Mouse (Mus musculus): ENCODE measurements around the gene Gm21974. TPM values are rescaled to one million over a fixed set of nuclear protein-coding genes. Genes with fewer than 3 reads are reported as not detected.
A peak's percentile ranks its signal among the peaks of the same experiment; 100 is the strongest.
"Not testable (repeated sequence)": the region's sequence is repeated elsewhere in the genome, so short reads cannot be mapped to it uniquely, and the experiment has no call there.

The Gm21974 gene
- polyA plus RNA-seq, 1 experiment from 2014 or later = not detected

- H3K27me3 ChIP-seq = no peaks in the 10 kb centered on the region
- peak within 1 kb of the TSS; percentile 81 for H3K27ac ChIP-seq
- peaks cover 55% of the 10 kb centered on the region for H3K36me3 ChIP-seq
- ATAC-seq (ENCODE audit: low FRiP score, low read depth) = peak; percentile 96
- H3K4me3 ChIP-seq = peak within 1 kb of the TSS; percentile 93
- peak within 1 kb of the TSS; percentile 83 for H3K9ac ChIP-seq
- peaks cover 13% of the 10 kb centered on the region; the same call in 1 of the 2 replicates for H3K4me1 ChIP-seq
- no peaks in the 10 kb centered on the region for H3K9me3 ChIP-seq
- WGBS = under 1% methylated on average over 40 of the region's 40 CpGs
- peak within 1 kb of the TSS; percentile 65 for H3K4me2 ChIP-seq (replicated peaks)
These were observed 17.1 kb upstream of the Gm21974 start, which contains the start of gene Kat8 for GRCm38 (mm10) chr7:127912190-127912871. Gene Kat8 (plus strand): TSS chr7:127912516.

GRCm38 (mm10) chr7:127908656-127909055 is 13.4 kb upstream of the Gm21974 start:
- H3K9ac ChIP-seq = no peak overlapping the region
- no peaks in the 10 kb centered on the region for H3K27me3 ChIP-seq
- H3K27ac ChIP-seq = no peak overlapping the region
- H3K4me1 ChIP-seq = peaks cover 26% of the 10 kb centered on the region
- H3K36me3 ChIP-seq = peaks cover 50% of the 10 kb centered on the region
- H3K4me3 ChIP-seq = no peak overlapping the region
- no peak for ATAC-seq (ENCODE audit: low FRiP score, low read depth)
- no peaks in the 10 kb centered on the region for H3K9me3 ChIP-seq
- 88% methylated on average over 4 of the region's 4 CpGs for WGBS
- no peak overlapping the region for H3K4me2 ChIP-seq (replicated peaks)

GRCm38 (mm10) chr7:127907939-127908338 is 12.7 kb upstream of the Gm21974 start:
- WGBS = 93% methylated on average over 12 of the region's 12 CpGs
- H3K36me3 ChIP-seq = peaks cover 50% of the 10 kb centered on the region

GRCm38 (mm10) chr7:127903971-127904796 is 8.9 kb upstream of the Gm21974 start, which contains the start of gene Bckdk:
Gene Bckdk (plus strand): TSS chr7:127904082.
- ATAC-seq (ENCODE audit: low FRiP score, low read depth) = peak; percentile 91
- H3K27ac ChIP-seq = peak within 1 kb of the TSS; percentile 80
- WGBS = 5% methylated on average over 38 of the region's 38 CpGs
- no peaks in the 10 kb centered on the region for H3K9me3 ChIP-seq
- H3K9ac ChIP-seq = peak within 1 kb of the TSS; percentile 83
- peak within 1 kb of the TSS; percentile 83 for H3K4me2 ChIP-seq (replicated peaks)
- peak within 1 kb of the TSS; percentile 60 for H3K4me3 ChIP-seq
- peaks cover 12% of the 10 kb centered on the region for H3K4me1 ChIP-seq
- peaks cover 40% of the 10 kb centered on the region for H3K36me3 ChIP-seq
- H3K27me3 ChIP-seq = peaks cover 5% of the 10 kb centered on the region; the same call in 1 of the 2 replicates

More at GRCm38 (mm10) chr7:127907939-127908338, 12.7 kb upstream of the Gm21974 start:
- Histone ChIP-seq H3K27ac (no peak overlapping the region), H3K9ac (no peak overlapping the region), H3K4me1 (peaks cover 20% of the 10 kb centered on the region), H3K27me3 (no peaks in the 10 kb centered on the region), H3K4me3 (no peak overlapping the region), H3K9me3 (no peaks in the 10 kb centered on the region), H3K4me2 (replicated peaks) (no peak overlapping the region)
- no peak for ATAC-seq (ENCODE audit: low FRiP score, low read depth)

- WGBS = 81% methylated on average over 2 of the region's 2 CpGs
- Histone ChIP-seq H3K27me3 (peaks cover 6% of the 10 kb centered on the region; the same call in 1 of the 2 replicates), H3K9ac (no peak overlapping the region), H3K4me2 (replicated peaks) (no peak overlapping the region), H3K4me1 (peaks cover 12% of the 10 kb centered on the region), H3K4me3 (no peak overlapping the region), H3K9me3 (no peaks in the 10 kb centered on the region), H3K27ac (no peak overlapping the region), H3K36me3 (peaks cover 16% of the 10 kb centered on the region)
- ATAC-seq (ENCODE audit: low FRiP score, low read depth) = no peak
These were observed 6.5 kb upstream of the Gm21974 start for GRCm38 (mm10) chr7:127901772-127902171.

GRCm38 (mm10) chr7:127899997-127900396 is 4.7 kb upstream of the Gm21974 start:
- no peak overlapping the region for H3K27ac ChIP-seq
- no peak for ATAC-seq (ENCODE audit: low FRiP score, low read depth)
- peaks cover 9% of the 10 kb centered on the region for H3K4me1 ChIP-seq
- no peaks in the 10 kb centered on the region for H3K36me3 ChIP-seq
- no peak overlapping the region for H3K4me3 ChIP-seq
- no peak overlapping the region for H3K4me2 ChIP-seq (replicated peaks)
- peaks cover 6% of the 10 kb centered on the region; the same call in 1 of the 2 replicates for H3K27me3 ChIP-seq
- no peaks in the 10 kb centered on the region for H3K9me3 ChIP-seq
- H3K9ac ChIP-seq = no peak overlapping the region
- WGBS = 47% methylated on average over 7 of the region's 7 CpGs

- H3K4me2 ChIP-seq (replicated peaks) = no peak overlapping the region
- H3K27me3 ChIP-seq = peaks cover 6% of the 10 kb centered on the region; the same call in 1 of the 2 replicates
- peak overlapping the region; percentile 40; the same call in 1 of the 2 replicates for H3K9ac ChIP-seq
- ATAC-seq (ENCODE audit: low FRiP score, low read depth) = no peak
- no peaks in the 10 kb centered on the region for H3K9me3 ChIP-seq
- WGBS = 31% methylated on average over 10 of the region's 10 CpGs
- H3K27ac ChIP-seq = no peak overlapping the region
- H3K4me3 ChIP-seq = no peak overlapping the region
- H3K4me1 ChIP-seq = peaks cover 11% of the 10 kb centered on the region
- peaks cover 6% of the 10 kb centered on the region; the same call in 1 of the 2 replicates for H3K36me3 ChIP-seq
These were observed 3.1 kb upstream of the Gm21974 start for GRCm38 (mm10) chr7:127898179-127898956.

GRCm38 (mm10) chr7:127897542-127897941 is 2.3 kb upstream of the Gm21974 start:
- Histone ChIP-seq H3K4me2 (replicated peaks) (no peak overlapping the region), H3K27me3 (peaks cover 6% of the 10 kb centered on the region; the same call in 1 of the 2 replicates), H3K36me3 (peaks cover 15% of the 10 kb centered on the region), H3K9me3 (no peaks in the 10 kb centered on the region), H3K4me1 (peaks cover 11% of the 10 kb centered on the region), H3K4me3 (no peak overlapping the region), H3K27ac (no peak overlapping the region), H3K9ac (no peak overlapping the region)
- 90% methylated on average over 7 of the region's 7 CpGs for WGBS
- no peak for ATAC-seq (ENCODE audit: low FRiP score, low read depth)

- 63% methylated on average over 13 of the region's 13 CpGs for WGBS
- ATAC-seq (ENCODE audit: low FRiP score, low read depth) = no peak
- Histone ChIP-seq H3K9ac (no peak overlapping the region), H3K4me2 (replicated peaks) (no peak overlapping the region), H3K36me3 (peaks cover 25% of the 10 kb centered on the region), H3K27ac (no peak overlapping the region), H3K9me3 (no peaks in the 10 kb centered on the region), H3K4me3 (no peak overlapping the region), H3K4me1 (peaks cover 11% of the 10 kb centered on the region), H3K27me3 (peaks cover 6% of the 10 kb centered on the region; the same call in 1 of the 2 replicates)
These were observed 1.1 kb upstream of the Gm21974 start for GRCm38 (mm10) chr7:127896384-127896783.

- not testable (repeated sequence) for H3K9ac ChIP-seq; ATAC-seq (ENCODE audit: low FRiP score, low read depth); H3K9me3 ChIP-seq; H3K27me3 ChIP-seq
- Histone ChIP-seq H3K27ac (0 out of 2 replicates have a peak overlapping the region, but pooled peaks have one; percentile 6), H3K36me3 (peaks cover 28% of the 10 kb centered on the region), H3K4me2 (replicated peaks) (peak overlapping the region; percentile 83), H3K4me1 (peaks cover 11% of the 10 kb centered on the region), H3K4me3 (peak overlapping the region; percentile 64)
- 73% methylated on average over 7 of the region's 7 CpGs for WGBS
These were observed 637 bp upstream of the Gm21974 start for GRCm38 (mm10) chr7:127895891-127896290.

GRCm38 (mm10) chr7:127894480-127894879 is 774 bp downstream of the Gm21974 start:
- Histone ChIP-seq H3K4me2 (replicated peaks) (peak overlapping the region; percentile 83), H3K27ac (no peak overlapping the region), H3K27me3 (peaks cover 4% of the 10 kb centered on the region; the same call in 1 of the 2 replicates), H3K9me3 (no peaks in the 10 kb centered on the region), H3K9ac (peak overlapping the region; percentile 81), H3K4me1 (peaks cover 15% of the 10 kb centered on the region), H3K4me3 (peak overlapping the region; percentile 64), H3K36me3 (peaks cover 35% of the 10 kb centered on the region)
- WGBS = 79% methylated on average over 5 of the region's 5 CpGs
- ATAC-seq (ENCODE audit: low FRiP score, low read depth) = no peak

Measured in limb, embryonic 13.5 days (tissue).